Mouse (Mus musculus) limb, embryonic 12.5 days (tissue): ENCODE results near the gene Ush1c. TPM values are rescaled to one million over a fixed set of nuclear protein-coding genes. Genes with fewer than 3 reads are reported as not detected.
A peak's percentile ranks its signal among the peaks of the same experiment; 100 is the strongest.
"Not testable (repeated sequence)": the region's sequence is repeated elsewhere in the genome, so short reads cannot be mapped to it uniquely, and the experiment has no call there.

Source experiments
- ATAC-seq: fragments of 200-750 bp; cut with Nextera tagmentation; 2 replicates; pipeline ENCODE4 v1.8.0; 2017; ENCODE audit warnings: low read depth, moderate TSS enrichment; ENCODE audit not compliant: insufficient number of reproducible peaks, insufficient read depth, low FRiP score, low TSS enrichment
- H3K27ac ChIP-seq: fragments of 300-500 bp; sonication (generic); 2 replicates; pipeline ENCODE4 v1.5.1; 2016; ENCODE audit warnings: mild to moderate bottlenecking, moderate library complexity
- H3K27me3 ChIP-seq: fragments of 300-500 bp; sonication (generic); 2 replicates; pipeline ENCODE4 v1.6.1; 2016; ENCODE audit warnings: mild to moderate bottlenecking, moderate library complexity
- H3K36me3 ChIP-seq: fragments of 300-500 bp; sonication (generic); 2 replicates; pipeline ENCODE4 v1.6.1; 2016; ENCODE audit warnings: mild to moderate bottlenecking, moderate library complexity
- H3K4me1 ChIP-seq: fragments of 300-500 bp; sonication (generic); replicated peaks from 2 replicates; pipeline ENCODE4 v1.6.1; 2016
- H3K4me2 ChIP-seq: fragments of 300-500 bp; sonication (generic); 2 replicates; pipeline ENCODE4 v1.6.1; 2016; ENCODE audit warnings: mild to moderate bottlenecking, moderate library complexity
- H3K4me3 ChIP-seq: fragments of 300-500 bp; sonication (generic); replicated peaks from 2 replicates; pipeline ENCODE4 v1.5.1; 2016; ENCODE audit warnings: mild to moderate bottlenecking
- H3K9ac ChIP-seq: fragments of 300-500 bp; sonication (generic); replicated peaks from 2 replicates; pipeline ENCODE4 v1.6.1; 2016; ENCODE audit warnings: mild to moderate bottlenecking, moderate library complexity
- H3K9me3 ChIP-seq: fragments of 300-500 bp; sonication (generic); 2 replicates; pipeline ENCODE4 v1.6.1; 2016; ENCODE audit warnings: mild to moderate bottlenecking, moderate library complexity
- whole genome bisulfite sequencing: fragments of 180-500 bp; shearing (Covaris S2); methylation state at CpG from one replicate; pipeline ENCODE4 v1.1.7; 2016; 5-methylcytosine and 5-hydroxymethylcytosine counted together
- polyA plus RNA-seq: library from polyadenylated mRNA; unstranded; fragments of >200 nt; fragmentation: Nextera tagmentation; extraction: Ambion mirVana; gene quantifications from 2 replicates; pipeline ENCODE4 v1.2.1, GENCODE M21; 2016

The Ush1c gene
- polyA plus RNA-seq, 1 experiment from 2014 or later: 3.1 TPM

- no peak overlapping the region for H3K4me3 ChIP-seq
- no peak overlapping the region for H3K4me2 ChIP-seq
- peaks cover 6% of the 10 kb centered on the region; the same call in 1 of the 2 replicates for H3K4me1 ChIP-seq
- no peak for ATAC-seq
- H3K9ac ChIP-seq: no peak overlapping the region
- 78% methylated on average over 6 of the region's 6 CpGs for WGBS
- no peak overlapping the region for H3K27ac ChIP-seq
- 0 out of 2 replicates have a peak, but pooled peaks cover 9% of the 10 kb centered on the region for H3K27me3 ChIP-seq
- H3K36me3 ChIP-seq: no peaks in the 10 kb centered on the region
- no peaks in the 10 kb centered on the region for H3K9me3 ChIP-seq
Observed at GRCm38 (mm10) chr7:46204775-46205174, 33.5 kb downstream of the Ush1c start.

DNA sequence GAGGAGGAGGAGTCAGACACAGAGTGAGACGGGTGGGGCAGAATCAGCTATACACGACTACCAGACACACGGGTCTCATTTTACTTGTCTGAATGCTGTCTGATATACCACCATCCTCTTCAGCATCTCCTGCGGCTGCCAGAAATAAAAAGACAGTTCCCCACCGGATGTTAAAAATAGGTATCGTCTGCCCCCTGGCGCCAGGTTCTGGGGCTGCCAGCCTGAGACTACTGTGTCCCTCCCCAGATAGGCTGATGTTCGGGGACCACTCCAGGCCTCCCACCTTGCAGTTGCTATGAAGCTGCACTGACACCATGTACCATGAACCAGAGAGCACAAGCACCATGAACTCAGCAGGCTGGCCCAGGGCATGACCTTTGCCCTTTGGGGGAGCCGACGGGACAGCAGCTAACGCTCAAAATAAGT, 34.2 kb downstream of the Ush1c start:
- no peak overlapping the region for H3K4me2 ChIP-seq
- WGBS: 48% methylated on average over 11 of the region's 11 CpGs
- peak; percentile 58; the same call in 1 of the 2 replicates for ATAC-seq

DNA sequence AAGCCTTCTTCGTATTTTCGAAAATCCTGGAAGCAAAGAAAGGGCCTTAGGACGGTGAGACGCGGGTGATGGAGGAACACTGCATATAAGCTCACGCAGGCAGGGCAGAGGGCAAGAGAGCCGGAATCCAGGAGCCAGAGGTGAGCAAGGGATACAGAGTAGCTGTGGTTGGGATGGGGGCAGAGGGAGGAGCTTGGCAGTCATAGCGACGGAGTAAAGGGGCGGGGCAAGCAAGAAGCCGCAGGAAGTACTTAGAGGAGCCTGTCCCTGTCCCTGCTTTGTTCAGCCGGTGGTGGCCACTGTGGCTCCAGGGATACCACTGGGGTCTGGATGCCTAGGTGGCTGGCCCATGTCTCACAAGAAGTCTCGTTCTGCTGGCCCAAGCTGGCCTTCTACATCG, 36.7 kb downstream of the Ush1c start:
- Histone ChIP-seq H3K4me2 (peak overlapping the region; percentile 31), H3K4me3 (no peak overlapping the region), H3K27me3 (0 out of 2 replicates have a peak, but pooled peaks cover 5% of the 10 kb centered on the region), H3K36me3 (no peaks in the 10 kb centered on the region), H3K27ac (no peak overlapping the region), H3K9ac (peak overlapping the region; percentile 8; the same call in 1 of the 2 replicates), H3K4me1 (peaks cover 6% of the 10 kb centered on the region; the same call in 1 of the 2 replicates), H3K9me3 (no peaks in the 10 kb centered on the region)
- ATAC-seq: no peak
- WGBS: 12% methylated on average over 14 of the region's 14 CpGs

More for the DNA sequence above, 34.2 kb downstream of the Ush1c start:
- no peaks in the 10 kb centered on the region for H3K9me3 ChIP-seq
- no peaks in the 10 kb centered on the region for H3K36me3 ChIP-seq
- H3K9ac ChIP-seq: no peak overlapping the region
- H3K27ac ChIP-seq: no peak overlapping the region
- H3K4me1 ChIP-seq: peaks cover 6% of the 10 kb centered on the region; the same call in 1 of the 2 replicates
- 0 out of 2 replicates have a peak, but pooled peaks cover 9% of the 10 kb centered on the region for H3K27me3 ChIP-seq
- H3K4me3 ChIP-seq: no peak overlapping the region

GRCm38 (mm10) chr7:46200021-46200420, 38.3 kb downstream of the Ush1c start:
- Histone ChIP-seq H3K27me3 (0 out of 2 replicates have a peak, but pooled peaks cover 5% of the 10 kb centered on the region), H3K9ac (no peak overlapping the region), H3K4me1 (peaks cover 6% of the 10 kb centered on the region; the same call in 1 of the 2 replicates), H3K4me2 (no peak overlapping the region), H3K4me3 (no peak overlapping the region), H3K9me3 (no peaks in the 10 kb centered on the region), H3K27ac (no peak overlapping the region), H3K36me3 (no peaks in the 10 kb centered on the region)
- no peak for ATAC-seq
- WGBS: 62% methylated on average over 6 of the region's 6 CpGs

DNA sequence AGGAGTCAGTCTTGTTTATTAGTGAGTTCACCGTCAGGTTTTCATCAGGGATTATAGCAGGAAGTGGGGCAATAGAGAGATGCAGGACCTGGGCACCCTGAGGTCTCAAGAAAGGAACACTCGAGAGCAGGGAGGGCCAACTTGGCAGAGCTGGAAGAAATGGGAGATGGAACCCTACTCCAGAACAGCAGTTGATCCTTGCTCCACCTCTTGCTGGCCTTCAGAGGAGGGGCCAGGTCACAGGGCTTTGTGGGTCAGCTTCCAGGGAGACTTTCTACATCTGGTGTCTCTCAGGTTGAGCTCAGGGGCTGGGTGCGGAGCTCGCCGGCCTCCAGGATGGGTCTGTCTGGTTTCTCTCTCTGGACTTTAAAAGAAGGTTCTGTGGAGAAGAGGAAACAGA, 42.9 kb downstream of the Ush1c start:
- H3K9ac ChIP-seq: no peak overlapping the region
- H3K4me2 ChIP-seq: no peak overlapping the region
- H3K36me3 ChIP-seq: no peaks in the 10 kb centered on the region
- no peak for ATAC-seq
- H3K4me1 ChIP-seq: no peaks in the 10 kb centered on the region
- H3K4me3 ChIP-seq: no peak overlapping the region
- WGBS: 76% methylated on average over 5 of the region's 5 CpGs
- 0 out of 2 replicates have a peak, but pooled peaks cover 2% of the 10 kb centered on the region for H3K27me3 ChIP-seq
- no peaks in the 10 kb centered on the region for H3K9me3 ChIP-seq
- H3K27ac ChIP-seq: no peak overlapping the region

- ATAC-seq: no peak
- Histone ChIP-seq H3K27ac (no peak overlapping the region), H3K9me3 (no peaks in the 10 kb centered on the region)
Observed at GRCm38 (mm10) chr7:46184232-46184631, 54.1 kb downstream of the Ush1c start.

GRCm38 (mm10) chr7:46181590-46181989, 56.7 kb downstream of the Ush1c start:
- no peak overlapping the region for H3K4me3 ChIP-seq
- H3K9me3 ChIP-seq: no peaks in the 10 kb centered on the region
- no peak for ATAC-seq
- H3K4me2 ChIP-seq: no peak overlapping the region
- no peaks in the 10 kb centered on the region for H3K36me3 ChIP-seq
- 5% methylated on average over 3 of the region's 3 CpGs for WGBS
- H3K27ac ChIP-seq: no peak overlapping the region
- peaks cover 9% of the 10 kb centered on the region for H3K4me1 ChIP-seq
- H3K27me3 ChIP-seq: peaks cover 60% of the 10 kb centered on the region
- no peak overlapping the region for H3K9ac ChIP-seq

More at GRCm38 (mm10) chr7:46184232-46184631, 54.1 kb downstream of the Ush1c start:
- H3K4me3 ChIP-seq: no peak overlapping the region
- no peak overlapping the region for H3K9ac ChIP-seq
- peaks cover 37% of the 10 kb centered on the region for H3K27me3 ChIP-seq
- no peak overlapping the region for H3K4me2 ChIP-seq
- peaks cover 8% of the 10 kb centered on the region for H3K4me1 ChIP-seq
- no peaks in the 10 kb centered on the region for H3K36me3 ChIP-seq

- Histone ChIP-seq H3K36me3 (no peaks in the 10 kb centered on the region), H3K27me3 (peaks cover 66% of the 10 kb centered on the region), H3K9me3 (no peaks in the 10 kb centered on the region), H3K9ac (peak within 1 kb of the TSS; percentile 24; the same call in 1 of the 2 replicates), H3K4me2 (peak within 1 kb of the TSS; percentile 88), H3K4me1 (peaks cover 9% of the 10 kb centered on the region), H3K4me3 (peak within 1 kb of the TSS; percentile 45), H3K27ac (no peak within 1 kb of the TSS)
- ATAC-seq: no peak
- WGBS: under 1% methylated on average over 61 of the region's 75 CpGs
Observed at GRCm38 (mm10) chr7:46179431-46180275, 58.6 kb downstream of the Ush1c start, which contains the start of gene Abcc8. Abcc8 (minus strand) TSS chr7:46180033.

DNA sequence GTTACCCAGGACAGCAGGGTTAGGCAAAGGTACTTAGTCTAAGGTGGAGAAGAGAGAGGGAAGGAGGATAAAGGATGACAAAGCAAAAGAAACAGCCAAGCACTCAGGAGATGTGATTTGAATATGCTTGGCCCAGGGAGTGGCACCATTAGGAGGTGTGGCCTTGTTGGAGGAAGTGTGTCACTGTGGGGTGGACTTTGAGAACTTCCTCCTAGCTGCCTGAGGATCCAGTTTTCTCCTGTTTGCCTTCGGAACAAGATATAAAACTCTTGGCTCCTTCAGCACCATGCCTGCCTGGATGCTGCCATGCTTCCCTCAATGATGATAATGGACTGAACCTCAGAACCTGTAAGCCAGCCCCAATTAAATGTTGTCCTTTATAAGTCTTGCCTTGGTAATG, 69.3 kb downstream of the Ush1c start:
- H3K9ac ChIP-seq, H3K4me1 ChIP-seq, H3K9me3 ChIP-seq, H3K36me3 ChIP-seq, H3K27ac ChIP-seq, H3K4me3 ChIP-seq, H3K4me2 ChIP-seq, H3K27me3 ChIP-seq, ATAC-seq: not testable (repeated sequence)
- 82% methylated on average over 1 of the region's 1 CpGs for WGBS

DNA sequence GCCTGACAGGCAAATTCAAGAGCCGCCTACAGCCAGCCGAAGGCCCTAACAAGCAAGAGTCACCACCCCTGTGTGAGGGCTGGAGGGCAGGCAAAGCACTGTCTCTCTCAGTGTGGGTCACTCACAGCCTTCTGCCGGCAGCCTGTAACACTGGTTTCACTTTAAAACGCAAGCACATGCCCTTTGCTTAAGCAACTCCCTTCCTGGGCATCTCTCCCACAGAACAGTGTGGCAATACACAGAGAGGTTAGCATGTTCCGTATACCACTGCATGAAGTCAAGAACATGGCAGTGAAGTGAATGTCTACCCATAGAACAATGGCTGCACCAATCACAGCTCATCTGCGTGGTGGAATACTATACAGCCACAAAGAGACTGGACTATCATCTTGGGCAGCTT, 69.9 kb downstream of the Ush1c start:
- no peak overlapping the region for H3K9ac ChIP-seq
- H3K4me3 ChIP-seq: no peak overlapping the region
- ATAC-seq: no peak
- no peaks in the 10 kb centered on the region for H3K4me1 ChIP-seq
- H3K27ac ChIP-seq: no peak overlapping the region
- H3K9me3 ChIP-seq: no peaks in the 10 kb centered on the region
- 89% methylated on average over 6 of the region's 6 CpGs for WGBS
- no peaks in the 10 kb centered on the region for H3K27me3 ChIP-seq
- H3K36me3 ChIP-seq: no peaks in the 10 kb centered on the region
- no peak overlapping the region for H3K4me2 ChIP-seq

- Histone ChIP-seq H3K4me3 (no peak overlapping the region), H3K36me3 (no peaks in the 10 kb centered on the region), H3K4me1 (no peaks in the 10 kb centered on the region), H3K9ac (no peak overlapping the region), H3K9me3 (no peaks in the 10 kb centered on the region), H3K27ac (no peak overlapping the region), H3K27me3 (no peaks in the 10 kb centered on the region), H3K4me2 (no peak overlapping the region)
- 90% methylated on average over 7 of the region's 7 CpGs for WGBS
- ATAC-seq: no peak
Observed at GRCm38 (mm10) chr7:46167901-46168300, 70.4 kb downstream of the Ush1c start.
